Mouse (Mus musculus) lung, postnatal 25 days (tissue): Measurements from ENCODE around the gene Atf2.

Source experiments
- DNase-seq: peaks from one replicate; pipeline ENCODE4 v3.0.0; 2022; ENCODE audit warnings: low spot score

Gene Atf2

DNA sequence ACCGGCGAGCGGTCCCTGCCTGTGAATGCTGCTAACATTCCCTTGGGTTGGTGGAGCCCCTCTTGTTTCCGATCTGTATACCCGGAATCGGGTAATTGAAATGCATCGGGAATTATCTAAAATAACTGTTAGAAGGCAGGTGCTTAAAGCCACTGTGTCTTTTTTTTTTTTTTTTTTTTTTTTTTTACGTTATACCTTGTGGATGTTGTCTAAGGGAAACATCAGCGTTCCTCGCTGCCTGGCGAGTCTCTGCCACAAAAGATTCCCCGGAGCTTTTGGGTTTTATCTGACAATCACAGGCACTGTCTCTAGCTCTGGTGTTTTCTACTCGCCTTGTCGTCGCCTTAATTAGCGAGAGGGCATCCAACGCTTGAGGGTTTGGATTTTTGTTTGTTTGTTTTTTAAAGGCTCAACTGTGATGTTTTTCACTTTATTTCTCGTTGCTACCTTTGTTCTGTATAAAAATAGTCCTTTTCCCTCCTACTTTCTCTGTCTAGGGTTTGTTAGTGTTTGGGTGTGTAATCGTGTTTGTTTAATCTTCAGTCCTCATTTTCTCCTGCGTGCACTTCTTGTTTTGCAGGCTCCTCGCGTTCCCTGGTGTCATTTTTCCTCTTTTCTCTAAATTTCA is 116.6 kb downstream of the Atf2 start:
- DNase-seq, result no peak

DNA sequence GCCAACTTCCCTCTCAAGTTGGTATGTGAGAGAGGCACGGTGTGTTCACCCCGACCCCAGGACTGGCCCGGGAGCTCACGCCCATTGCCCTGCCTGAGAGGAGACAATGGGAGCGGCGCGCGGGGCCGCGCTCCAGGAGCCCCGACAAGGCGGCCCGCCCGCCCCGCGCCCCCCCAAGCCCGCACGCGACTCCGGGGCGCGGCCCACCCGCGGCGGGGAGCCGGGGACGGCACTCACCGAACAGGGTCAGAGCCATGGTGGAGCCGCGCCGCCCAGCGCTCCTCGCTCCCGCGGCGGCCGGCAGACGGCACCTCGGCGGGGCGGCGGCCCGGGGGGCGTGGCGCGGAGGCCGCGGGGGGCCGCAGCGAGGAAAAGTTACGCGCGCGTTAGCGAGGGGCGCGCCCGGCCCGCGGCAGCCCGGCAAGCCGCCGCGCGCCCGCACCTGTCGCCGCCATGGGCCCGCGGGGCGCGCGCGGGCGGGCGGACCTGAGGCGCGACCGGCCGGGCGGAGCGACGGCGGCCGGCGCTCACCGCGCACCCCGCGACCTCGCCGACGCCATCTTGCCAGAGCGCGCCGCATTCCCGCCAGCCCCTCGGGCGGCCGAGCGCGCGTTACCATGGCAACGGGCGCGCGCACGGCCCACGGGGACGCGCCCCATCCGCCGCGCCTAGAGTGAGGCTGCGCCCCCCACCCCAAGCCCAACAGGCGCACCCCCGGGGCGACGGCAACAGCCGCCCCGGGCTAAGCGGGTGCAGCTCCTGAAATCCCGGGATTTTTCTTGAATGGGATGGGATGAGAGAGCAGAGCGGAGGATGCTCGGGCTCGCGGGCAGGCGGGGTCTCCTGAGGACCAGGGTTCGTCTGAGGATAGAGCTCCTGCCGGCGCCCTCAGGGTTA is 117.4 kb downstream of the Atf2 start, which contains the start of gene Chn1:
Gene Chn1 (minus strand): TSS at position 561 of the 897 bp plus-strand sequence.
- peak; percentile 30 for DNase-seq

GRCm38 (mm10) chr2:73772945-73773344 is 119.5 kb downstream of the Atf2 start:
- DNase-seq, result no peak

DNA sequence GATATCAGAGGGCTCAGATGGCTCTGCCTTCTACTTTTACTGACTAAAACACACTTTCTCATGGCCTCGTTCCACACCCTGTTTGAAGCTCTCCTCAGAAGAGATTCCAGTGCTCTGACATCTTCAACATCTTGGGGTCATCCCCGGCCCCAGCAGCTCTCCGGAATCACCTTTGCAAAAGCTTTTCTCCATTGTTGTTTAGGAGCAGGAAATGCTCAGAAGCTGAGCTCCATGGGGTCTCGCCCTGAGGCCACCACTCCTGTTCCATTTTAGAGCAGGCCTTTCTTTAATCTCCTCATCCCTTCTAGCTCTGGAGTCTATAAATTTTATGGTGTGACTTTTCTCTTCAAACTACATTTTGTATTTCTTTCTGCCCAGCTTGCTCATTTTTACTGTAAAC is 123.8 kb downstream of the Atf2 start:
- no peak for DNase-seq
